Mouse (Mus musculus): ENCODE data around the gene Aloxe3.

The Aloxe3 gene

GRCm38 (mm10) chr11:69095511-69096231 is 30.0 kb upstream of the Aloxe3 start:
- peak; percentile 47 for DNase-seq (ENCODE audit: low read depth)

GRCm38 (mm10) chr11:69096360-69096986 is 29.2 kb upstream of the Aloxe3 start:
- DNase-seq (ENCODE audit: low read depth): peak; percentile 93

GRCm38 (mm10) chr11:69096987-69097900 is 28.5 kb upstream of the Aloxe3 start:
- DNase-seq (ENCODE audit: low read depth): peak; percentile 100

GRCm38 (mm10) chr11:69098039-69098761 is 27.5 kb upstream of the Aloxe3 start:
- no peak for DNase-seq (ENCODE audit: low read depth)

GRCm38 (mm10) chr11:69098762-69099091 is 27.0 kb upstream of the Aloxe3 start:
- peak; percentile 99 for DNase-seq (ENCODE audit: low read depth)

- peak; percentile 74 for DNase-seq (ENCODE audit: low read depth)
Observed at GRCm38 (mm10) chr11:69099177-69099914, 26.4 kb upstream of the Aloxe3 start.

GRCm38 (mm10) chr11:69099915-69100345 is 25.8 kb upstream of the Aloxe3 start:
- peak; percentile 97 for DNase-seq (ENCODE audit: low read depth)

- DNase-seq (ENCODE audit: low read depth): no peak
Observed at GRCm38 (mm10) chr11:69100639-69101360, 24.9 kb upstream of the Aloxe3 start.

GRCm38 (mm10) chr11:69101604-69102402 is 23.9 kb upstream of the Aloxe3 start:
- DNase-seq (ENCODE audit: low read depth): no peak

GRCm38 (mm10) chr11:69102403-69102725 is 23.3 kb upstream of the Aloxe3 start:
- no peak for DNase-seq (ENCODE audit: low read depth)

GRCm38 (mm10) chr11:69103121-69103520 is 22.6 kb upstream of the Aloxe3 start:
- DNase-seq (ENCODE audit: low read depth): no peak

GRCm38 (mm10) chr11:69103531-69104435 is 21.9 kb upstream of the Aloxe3 start:
- no peak for DNase-seq (ENCODE audit: low read depth)

GRCm38 (mm10) chr11:69104487-69104886 is 21.2 kb upstream of the Aloxe3 start:
- no peak for DNase-seq (ENCODE audit: low read depth)

- DNase-seq (ENCODE audit: low read depth): no peak
Observed at GRCm38 (mm10) chr11:69105227-69105626, 20.5 kb upstream of the Aloxe3 start.

GRCm38 (mm10) chr11:69105796-69106195 is 19.9 kb upstream of the Aloxe3 start:
- DNase-seq (ENCODE audit: low read depth): no peak

- DNase-seq (ENCODE audit: low read depth): no peak
Observed at GRCm38 (mm10) chr11:69106299-69106698, 19.4 kb upstream of the Aloxe3 start.

- no peak for DNase-seq (ENCODE audit: low read depth)
Observed at GRCm38 (mm10) chr11:69106842-69107241, 18.9 kb upstream of the Aloxe3 start.

- DNase-seq (ENCODE audit: low read depth): no peak
Observed at GRCm38 (mm10) chr11:69107676-69108075, 18.0 kb upstream of the Aloxe3 start.

- DNase-seq (ENCODE audit: low read depth): no peak
Observed at GRCm38 (mm10) chr11:69108223-69108622, 17.5 kb upstream of the Aloxe3 start.
